Mouse (Mus musculus) Muller cell, postnatal 12 days (primary cell): ENCODE results near the gene Hoxa11.

Experiments
- DNase-seq: peaks from one replicate; pipeline ENCODE4 v3.0.0-alpha.2; 2015; ENCODE audit errors: inconsistent ontology term

The Hoxa11 gene

DNA sequence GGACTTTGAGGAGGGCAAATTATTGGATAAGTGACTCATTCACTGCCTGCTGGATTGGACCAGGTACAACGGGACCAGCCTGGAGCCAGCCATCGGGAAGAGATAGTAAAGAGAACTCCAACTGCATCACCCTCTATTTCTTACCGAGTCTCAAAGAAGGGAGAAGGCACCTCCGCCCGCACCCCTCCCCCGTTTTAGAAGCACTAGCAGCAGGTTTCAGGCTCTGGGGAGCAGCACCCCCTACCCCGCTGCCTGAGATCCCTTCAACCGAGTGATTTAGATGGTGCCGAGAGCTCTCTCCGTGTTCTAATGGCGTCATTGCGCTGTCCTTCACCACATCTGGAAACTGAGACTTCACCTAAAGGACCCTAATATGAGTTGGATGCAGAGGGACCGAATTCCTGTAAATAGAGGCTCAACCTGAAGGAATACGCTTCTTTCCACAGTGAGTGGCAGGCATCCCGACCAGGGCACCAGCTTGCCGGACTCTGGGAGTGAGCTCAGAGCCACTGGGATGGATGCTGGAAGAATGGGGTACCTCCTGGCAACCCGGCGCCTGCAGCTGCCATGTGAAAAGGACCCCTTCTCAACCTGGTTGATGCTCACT is 19.8 kb upstream of the Hoxa11 start:
- no peak for DNase-seq

GRCm38 (mm10) chr6:52264106-52264790 is 18.6 kb upstream of the Hoxa11 start:
- DNase-seq, result no peak

GRCm38 (mm10) chr6:52263321-52263585 is 17.6 kb upstream of the Hoxa11 start:
- DNase-seq, result no peak

GRCm38 (mm10) chr6:52262463-52263320 is 17.1 kb upstream of the Hoxa11 start:
- DNase-seq, result no peak

DNA sequence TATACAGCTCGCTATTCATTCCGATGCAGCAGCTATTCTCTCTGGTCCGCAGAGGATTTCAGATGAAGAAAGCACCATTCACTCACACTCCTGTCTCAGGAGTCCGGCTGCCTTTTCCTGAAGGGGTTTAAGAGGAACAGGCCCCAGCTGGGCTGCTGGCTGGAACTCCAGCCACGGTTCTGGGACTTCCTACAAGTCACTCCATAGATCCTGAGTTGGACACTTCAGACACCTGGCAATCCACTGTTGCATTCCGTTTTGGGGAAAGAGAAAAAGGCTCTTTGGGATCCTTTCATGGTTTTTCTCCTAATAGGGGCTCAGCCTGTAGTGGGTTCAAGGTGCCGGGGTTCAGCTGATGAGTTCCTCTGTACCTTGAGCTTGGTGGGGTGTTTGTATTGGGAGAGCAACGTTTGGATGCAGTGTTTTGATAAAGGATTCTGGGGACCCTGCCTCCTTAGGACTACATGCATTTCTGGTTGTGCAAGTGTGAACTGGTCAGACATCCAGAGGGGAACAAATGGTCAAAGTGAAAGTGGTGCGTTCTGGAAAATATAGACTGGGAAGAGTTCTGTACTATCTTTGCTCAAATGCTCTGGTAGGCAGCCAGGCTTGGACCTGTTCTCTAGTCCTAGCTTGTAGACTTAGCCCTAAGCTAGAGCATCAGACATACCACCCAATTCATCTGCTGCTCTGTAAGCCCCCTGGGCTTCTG is 16.3 kb upstream of the Hoxa11 start:
- no peak for DNase-seq

DNA sequence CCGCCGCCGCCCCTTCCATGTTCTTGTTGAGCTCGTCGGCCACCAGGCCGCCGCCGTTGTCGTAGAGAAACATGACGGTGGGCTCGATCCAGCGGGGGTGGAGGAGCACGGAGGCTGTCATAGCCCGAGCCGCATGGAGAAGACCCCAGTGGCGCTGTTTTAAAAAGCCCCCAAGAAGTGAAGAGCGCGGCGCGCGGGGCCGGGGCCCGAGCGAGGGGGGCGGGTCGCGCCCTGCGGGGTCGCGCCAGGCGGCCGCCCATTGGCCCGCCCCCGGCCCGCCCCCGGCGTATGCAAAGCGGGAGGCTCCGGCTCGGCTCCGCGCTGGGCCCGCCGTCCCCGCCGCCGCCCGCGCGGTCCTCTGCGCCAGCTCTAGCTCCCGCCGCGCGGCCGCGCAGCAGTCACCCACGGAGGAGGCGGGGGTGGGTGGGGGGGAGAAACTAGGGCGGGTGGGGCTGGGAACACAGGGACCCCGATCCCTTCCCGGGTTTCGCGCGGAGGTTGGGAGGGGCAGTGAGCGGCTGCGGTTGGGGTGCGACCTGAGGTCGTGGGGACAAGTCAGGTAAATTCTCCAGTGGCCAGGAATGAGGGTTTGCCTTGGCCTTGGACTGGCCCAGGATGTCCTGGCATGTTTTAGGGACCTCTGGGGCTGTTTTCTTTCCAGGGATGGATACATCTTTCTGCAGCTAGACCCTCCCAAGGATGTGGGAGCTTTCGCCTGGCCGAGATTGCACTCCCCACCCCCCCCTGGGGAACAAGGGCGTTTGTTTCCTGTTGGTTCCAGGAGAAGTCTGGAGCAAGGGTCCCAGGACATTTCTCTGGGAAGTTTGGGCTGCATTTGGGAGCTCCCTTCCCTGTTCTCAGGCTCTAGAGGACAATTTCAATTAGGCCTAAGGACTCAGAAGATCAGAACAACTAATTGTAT is 15.3 kb upstream of the Hoxa11 start, which contains the start of gene Hoxa13:
Hoxa13 (minus strand) TSS at position 227 of the 922 bp plus-strand sequence.
- DNase-seq, result no peak

- DNase-seq, result no peak
Observed at GRCm38 (mm10) chr6:52259811-52260261, 14.2 kb upstream of the Hoxa11 start.

DNA sequence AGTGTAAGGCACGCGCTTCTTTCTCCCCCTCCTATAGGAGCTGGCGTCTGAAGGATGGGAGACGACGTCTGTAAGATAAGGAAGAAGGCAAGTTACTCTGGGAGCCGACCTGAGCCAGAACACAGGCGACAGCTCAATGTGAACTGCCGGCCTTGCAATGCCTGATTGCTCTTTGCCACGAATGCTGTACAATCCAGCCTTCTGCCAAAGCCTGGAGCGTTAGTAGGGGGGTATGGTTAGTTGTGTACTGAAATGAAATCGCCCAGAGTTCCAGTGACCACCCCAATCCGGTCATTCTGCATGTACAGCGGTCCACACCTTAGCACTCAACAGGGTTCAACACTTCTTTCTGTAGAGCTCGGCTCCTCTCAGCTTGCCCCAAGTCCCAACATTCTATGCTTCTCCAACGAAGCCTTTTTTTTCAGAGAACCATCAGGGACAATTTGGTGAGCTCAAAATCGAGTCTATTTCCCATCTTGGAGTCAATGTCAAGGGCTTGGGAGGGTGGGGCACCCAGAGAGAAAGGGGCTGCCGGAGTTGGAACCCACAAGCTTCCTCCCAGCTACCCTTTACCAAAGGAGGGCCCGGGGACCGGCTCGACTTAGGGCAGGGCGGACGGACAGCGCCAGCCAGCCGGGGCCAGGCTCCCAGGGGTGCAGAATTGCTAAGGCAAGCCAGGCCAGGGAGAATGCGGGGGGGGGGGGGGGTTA is 13.6 kb upstream of the Hoxa11 start:
- DNase-seq, result no peak

GRCm38 (mm10) chr6:52256956-52257355 is 11.3 kb upstream of the Hoxa11 start:
- DNase-seq, result no peak

DNA sequence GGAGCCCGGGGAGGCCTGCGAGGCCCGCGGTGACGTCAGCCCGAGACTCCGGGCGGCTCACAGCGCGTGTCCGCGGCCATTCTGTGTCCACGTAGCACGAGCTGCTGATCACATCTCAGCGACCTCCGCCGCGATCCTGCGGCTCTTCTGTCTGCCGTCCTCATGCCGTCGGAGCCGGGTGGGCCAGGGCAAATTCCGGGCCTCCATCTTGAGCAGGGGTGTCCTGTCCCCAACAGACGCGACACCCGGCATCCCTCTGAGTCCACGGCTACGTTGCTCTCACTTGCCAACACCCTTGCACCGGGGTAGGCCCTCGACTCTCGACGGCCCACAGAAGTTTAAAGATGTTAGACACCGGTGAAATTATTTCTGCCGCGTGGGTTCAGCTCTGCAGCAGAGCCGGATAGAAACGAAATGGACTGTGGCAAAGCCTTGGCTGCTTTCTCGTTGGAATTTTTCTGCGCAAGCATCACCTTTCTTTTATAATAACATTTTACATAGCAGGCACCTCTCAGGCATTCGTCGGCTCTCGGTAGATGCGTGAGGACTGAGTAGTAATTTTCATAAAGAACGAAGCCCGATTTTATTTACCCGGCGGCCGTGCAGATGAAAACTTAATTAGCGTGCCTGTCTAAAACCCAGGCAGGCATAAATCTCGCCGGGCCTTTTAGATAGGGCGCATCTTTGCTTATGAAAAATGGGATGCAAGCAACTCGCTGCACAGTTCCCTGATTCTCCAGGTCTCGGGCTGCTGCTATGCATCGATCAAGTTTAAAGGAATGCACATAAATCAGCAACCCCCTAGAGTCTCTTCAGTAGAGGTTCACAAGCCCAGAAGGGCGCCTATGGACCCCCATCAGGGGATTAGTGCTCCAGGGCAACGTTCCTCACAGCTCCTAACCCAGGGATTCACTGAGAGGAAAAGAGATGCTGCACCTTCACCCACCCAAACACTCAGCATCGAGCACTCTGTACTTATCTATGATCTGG is 8.2 kb upstream of the Hoxa11 start:
- DNase-seq, result no peak

DNA sequence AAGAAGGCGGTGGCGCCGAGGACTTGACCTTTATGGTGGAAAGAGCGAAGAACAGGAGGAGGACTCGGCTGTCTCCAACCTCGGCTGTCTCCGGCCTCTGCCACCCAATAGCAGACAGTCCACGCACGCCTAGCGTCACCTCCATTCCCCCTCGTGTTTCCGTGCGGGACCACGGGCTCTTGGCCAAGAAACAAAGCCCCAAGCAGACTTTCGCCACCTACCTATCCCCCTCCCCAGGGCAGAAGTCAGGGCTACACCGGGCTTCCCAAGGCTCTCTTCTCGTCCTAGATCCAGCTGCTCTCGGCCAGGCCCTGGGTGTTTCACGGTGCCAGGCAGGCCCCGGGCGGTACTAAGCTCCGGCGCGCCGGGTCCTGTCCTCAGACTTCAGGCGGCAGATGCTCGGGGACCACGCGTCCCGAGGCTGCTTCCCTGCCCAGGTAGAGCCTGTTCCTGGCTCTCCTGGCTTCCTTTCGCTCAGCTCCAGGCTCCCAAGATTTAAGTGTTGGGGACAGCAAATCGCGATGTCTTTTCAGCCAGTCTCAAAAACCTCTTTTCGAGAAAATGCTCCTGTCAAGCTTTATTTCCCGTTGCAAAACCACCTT is 7.3 kb upstream of the Hoxa11 start:
- no peak for DNase-seq

DNA sequence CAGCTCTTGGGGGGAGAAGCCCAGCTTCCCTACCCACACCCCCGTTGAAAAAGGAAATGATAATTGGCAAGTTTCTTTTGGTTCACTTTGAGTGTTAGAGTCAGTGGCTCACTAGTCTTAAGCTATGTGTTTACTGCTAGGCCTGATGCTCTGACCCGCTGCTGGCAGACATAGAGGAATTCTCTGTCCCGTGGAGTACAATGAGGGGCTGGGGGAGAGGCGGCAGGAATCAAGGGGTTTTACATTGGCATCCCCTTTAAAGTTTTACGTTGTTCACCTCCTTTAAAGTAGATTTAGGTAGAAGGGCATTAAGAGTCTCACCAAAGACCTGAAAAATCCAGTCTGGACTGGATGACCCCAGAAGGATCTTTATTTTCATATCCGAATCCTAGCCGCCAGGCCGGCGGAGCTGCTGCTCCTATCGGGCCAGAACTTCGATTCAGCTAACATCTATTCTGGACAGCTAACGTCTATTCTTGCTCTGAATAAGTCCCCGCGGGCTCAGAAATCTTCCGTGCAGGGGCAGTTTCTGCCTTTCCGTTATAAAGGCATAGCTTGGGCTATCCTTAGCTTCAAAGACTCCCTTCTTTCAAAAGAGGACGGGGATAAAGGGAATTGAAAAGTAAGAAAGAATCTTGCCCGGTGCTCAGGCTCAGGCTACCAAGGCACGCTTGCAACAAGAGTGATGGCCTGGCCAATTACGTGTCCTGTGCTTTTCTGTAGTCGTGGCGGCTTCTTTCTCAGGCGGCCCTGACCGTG is 6.6 kb upstream of the Hoxa11 start:
- no peak for DNase-seq

DNA sequence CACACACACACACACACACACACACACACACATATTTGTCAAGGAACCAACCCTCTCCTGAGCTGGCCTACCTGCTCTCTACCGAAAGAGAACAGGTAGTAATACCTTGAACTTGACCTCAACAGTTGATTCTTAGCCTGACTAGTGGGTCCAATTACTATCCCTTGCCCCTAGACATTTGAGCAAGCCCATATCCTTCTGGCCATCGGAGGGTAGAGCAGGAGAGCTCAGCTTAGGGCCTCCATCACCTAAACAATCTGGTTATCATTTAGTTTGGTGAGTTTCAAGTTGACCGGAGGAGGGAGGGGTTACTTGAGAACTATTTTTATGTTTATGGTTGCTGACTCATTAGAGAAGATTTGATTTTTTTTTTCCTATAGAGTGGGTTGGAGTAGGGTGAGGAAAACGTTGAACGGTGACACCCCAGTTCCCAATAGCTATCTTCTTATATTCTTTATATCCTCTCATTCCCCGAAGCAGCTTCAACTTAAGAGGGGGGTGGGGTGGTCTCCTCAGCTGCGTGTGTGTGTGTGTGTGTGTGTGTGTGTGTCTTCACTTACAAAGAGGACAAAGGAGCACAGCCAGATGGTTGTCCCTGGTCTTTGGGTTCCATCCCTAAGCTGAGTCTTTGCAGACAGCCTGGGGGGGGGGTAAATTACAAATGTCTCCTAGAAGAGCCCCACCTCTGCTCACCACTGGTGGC is 5.7 kb upstream of the Hoxa11 start:
- no peak for DNase-seq

DNA sequence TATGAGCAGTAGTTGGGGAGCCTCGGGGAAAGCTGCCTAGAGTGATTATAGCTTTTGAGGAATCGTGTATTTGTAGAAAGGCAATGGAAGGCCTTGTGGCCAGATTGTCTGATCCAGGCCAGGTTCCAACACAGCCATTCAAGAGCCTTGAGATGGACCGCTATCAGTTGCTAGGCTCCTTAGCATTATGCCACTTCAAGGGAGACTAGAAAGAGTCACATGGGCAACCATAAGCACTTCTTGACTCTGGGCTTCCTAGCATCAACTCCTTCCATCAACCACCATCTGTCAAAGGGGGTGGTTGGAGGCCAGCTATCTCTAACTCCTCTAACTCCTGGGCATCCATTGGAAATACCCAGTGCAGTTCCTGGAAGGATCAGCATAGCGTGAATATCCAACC is 4.2 kb upstream of the Hoxa11 start:
- DNase-seq, result no peak

GRCm38 (mm10) chr6:52249415-52249738 is 3.8 kb upstream of the Hoxa11 start:
- no peak for DNase-seq

GRCm38 (mm10) chr6:52248638-52249414 is 3.2 kb upstream of the Hoxa11 start:
- no peak for DNase-seq
